Mouse (Mus musculus) thymus, adult 18-20 months (tissue): ENCODE data around the gene Casc4.

Experiments used
- DNase-seq, 2 experiments: peaks; one replicate each; pipeline ENCODE4 v3.0.0; 2022; ENCODE audit warnings: mixed read lengths in 2 of 2

Gene Casc4

DNA sequence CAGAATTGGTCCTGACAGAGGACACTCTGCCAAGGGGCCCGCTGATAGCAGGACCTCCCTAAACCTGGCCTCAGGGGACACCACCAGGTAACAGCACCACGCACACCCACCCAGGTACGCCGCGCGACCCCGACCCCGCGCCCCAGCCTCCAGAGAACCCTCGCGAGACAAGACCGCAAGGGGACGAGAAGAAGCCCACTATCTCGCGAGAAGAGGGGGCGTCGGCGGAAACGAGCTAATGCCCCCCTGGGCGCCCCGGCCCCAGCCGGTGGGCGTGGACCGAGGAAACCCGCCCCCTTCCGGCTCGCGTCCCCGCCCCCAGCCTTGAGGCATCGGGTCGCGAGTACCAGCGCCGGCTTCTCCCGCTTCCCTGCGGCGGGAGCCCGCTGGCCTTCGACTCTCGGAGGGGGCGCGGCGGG lies at the start of gene Casc4:
Gene Casc4 (plus strand): TSS at position 339 of the 419 bp plus-strand sequence.
- peak; percentile 91 to 94 for DNase-seq

DNA sequence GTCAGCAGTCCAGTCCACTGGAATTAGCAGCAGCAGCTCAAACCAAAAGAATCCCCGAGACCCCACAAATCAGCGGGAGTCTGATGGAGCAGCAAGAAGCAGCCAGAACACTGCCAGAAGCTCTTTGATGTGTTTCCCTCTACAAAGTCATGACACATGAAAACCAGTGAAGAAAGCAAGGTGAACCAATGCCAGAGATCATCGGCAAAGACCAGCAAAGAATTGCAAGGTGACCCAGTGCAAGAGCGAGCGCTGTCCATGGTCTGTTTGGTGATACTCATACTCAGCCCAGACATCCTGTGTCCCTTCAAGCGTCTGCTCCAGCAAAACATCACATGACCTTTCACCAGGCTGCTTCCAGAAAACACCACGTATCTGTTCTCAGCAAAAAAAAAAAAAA lies 45.0 kb upstream of the Casc4 start:
- no peak for DNase-seq

DNA sequence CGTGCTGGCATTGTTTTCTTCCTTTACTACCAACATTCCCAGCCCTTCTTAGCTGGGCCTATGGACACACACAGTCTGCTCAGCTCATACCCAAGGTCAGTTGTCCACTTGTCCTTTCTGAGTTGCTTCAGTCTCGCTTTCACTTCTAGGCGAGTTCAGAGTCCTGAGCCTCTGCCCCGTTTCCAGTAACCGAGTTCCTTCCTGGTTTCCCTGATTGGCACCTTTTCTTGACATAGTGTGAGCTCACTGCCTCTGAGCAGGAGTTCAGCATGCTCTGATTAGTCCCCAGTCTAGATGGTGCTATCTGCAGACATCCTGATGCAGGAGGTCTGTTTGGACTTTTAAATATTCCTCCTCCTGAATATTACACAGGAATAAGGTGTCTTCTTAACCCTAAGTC lies 42.1 kb upstream of the Casc4 start:
- no peak for DNase-seq

DNA sequence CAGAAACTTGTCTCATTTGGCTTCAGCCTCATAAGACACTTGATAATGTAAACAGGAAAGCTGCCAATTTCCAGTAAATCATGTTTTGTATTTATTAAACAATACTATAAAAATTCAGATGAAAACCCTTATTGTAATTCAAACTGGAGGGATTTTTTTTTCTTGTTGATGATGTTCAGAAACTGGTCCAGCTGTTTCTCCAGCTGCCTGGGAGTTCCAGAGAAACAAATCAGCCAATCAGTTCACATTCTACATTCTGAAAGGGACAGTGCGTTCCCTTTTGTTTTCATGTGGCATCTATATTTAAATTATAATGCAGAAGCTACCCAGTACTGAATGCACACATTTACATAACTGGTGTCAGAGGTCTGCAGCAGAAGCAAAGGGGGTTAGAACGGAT lies 40.6 kb upstream of the Casc4 start:
- DNase-seq = no peak

DNA sequence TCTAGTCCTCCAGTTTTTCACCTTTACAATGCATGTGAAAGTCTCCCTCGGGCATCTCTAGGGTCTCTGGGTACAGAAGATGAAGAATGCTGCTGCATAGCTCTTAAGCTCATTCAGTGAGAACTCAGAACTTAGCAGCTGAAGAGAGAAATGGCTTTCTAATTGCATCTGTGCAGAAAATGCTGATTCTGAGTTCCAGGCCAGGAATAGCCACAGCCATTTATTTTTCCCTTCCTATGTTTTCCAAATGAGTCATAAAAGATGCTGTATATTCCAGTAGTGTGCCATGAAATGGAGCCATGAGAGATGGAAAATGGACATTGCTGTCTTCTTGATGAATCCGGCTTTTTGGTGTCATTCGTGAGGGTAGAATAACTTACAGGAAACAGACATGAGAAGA lies 38.4 kb upstream of the Casc4 start:
- no peak for DNase-seq

DNA sequence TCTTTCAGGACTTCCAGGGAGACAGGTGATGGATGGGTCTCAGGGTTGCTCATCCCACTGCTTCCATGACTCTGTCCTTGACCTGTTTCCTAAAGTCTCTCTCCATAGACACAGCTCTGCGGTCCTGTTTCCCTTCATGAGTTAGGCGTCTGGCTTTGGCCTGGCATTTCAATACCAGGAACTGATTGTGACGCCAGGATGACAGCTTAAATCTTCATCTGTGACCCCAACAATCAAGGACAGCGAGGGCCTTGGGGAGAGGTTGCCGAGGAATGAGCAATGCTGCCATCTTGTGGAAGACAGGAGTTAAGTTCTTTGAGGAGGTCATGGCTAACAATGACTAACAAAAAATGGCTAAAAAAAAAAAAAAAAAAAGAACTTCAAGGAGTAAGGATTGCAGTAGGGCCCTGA lies 34.3 kb upstream of the Casc4 start:
- DNase-seq = peak in 1 of 2 experiments; percentile 4

DNA sequence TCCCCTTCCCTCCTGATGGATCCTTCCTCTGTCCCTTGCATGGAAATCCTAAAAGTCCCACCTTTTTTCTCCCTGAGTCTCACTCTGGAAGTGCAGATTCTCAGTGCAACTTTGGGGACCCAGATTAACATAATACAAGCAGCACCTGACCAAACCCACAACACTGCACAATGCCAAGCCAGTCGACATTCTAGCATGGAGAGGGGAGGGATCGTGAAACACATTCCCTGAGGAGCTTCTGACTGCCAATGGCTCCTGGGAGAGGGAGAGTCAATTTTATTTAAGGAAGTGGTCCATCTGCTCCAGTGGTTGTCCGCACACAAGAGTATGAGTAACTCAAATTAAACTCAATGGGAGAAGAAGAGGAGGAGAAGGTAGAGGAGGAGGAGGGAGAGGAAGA lies 31.8 kb upstream of the Casc4 start:
- no peak for DNase-seq

DNA sequence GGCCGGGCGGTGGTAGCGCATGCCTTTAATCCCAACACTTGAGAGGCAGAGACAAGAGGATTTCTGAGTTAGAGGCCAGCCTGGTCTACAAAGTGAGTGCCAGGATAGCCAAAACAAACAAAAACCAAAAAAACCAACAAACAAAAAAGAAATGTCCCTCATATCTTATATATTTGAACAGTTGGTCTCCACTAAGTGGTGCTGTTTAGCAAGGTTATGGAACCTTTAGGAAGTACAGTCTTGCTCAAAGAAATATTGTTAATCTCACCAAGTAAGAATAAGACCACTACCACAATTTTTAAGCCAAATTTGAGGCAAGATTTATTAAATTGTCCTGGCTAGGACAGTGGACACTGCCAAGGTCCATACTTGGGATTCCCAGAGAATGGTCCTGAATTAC lies 25.3 kb upstream of the Casc4 start:
- no peak for DNase-seq

DNA sequence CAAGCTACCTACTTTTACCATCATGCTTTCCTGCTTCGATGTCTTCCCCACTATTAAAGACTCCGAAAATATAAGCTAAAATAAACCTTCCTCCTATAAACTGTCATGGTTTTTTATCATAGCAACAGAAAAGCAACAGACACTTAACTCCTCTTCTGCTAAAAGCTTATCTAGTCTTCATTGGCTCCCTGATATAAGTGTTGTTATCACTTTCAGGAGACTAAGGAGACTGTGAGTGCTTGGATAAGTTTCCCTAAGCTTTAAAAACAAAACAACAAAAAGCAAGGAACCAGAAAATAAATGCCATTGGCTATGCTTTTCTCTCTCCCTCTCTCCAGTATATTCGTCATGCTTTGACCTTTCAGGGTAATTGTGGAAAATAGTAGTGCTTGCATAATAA lies 24.5 kb upstream of the Casc4 start:
- no peak for DNase-seq

DNA sequence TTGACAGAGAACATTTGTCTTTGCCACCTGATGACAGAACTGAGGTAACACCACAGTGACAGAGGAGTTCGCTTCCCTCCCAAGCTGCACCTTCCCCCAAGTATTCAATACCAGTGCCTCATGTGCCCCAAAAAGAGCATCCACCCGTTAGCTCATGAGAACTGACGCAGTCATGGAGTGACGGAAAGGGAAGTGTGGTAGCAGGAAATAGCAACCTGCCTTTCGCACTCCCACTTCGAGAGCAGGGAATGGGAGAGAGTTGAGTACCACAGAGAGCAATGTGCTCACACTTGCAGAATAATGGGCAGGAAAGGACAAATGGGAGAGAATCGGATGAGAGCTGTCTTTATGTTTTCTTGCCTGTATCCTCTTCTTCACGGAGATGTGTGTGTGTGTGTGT lies 20.7 kb upstream of the Casc4 start:
- no peak for DNase-seq

DNA sequence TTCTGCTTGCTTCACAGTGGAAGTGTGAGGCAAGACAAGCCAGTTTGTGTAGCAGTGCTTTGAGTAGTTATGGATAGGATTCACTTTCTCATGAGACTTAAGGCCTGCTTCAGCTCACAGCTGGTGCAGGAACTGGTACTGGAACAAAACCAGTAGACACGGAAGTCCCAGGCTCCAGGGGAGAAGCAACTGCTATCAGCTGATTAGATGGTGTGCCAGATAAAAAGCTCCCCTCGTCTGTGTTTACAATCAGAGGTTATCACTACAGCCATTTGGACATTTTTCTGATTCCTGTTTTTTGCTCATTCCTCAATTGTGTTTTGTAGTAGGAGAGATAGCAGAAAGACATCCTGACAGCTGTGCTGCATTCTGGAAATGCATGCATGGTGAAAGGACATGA lies 14.7 kb upstream of the Casc4 start:
- DNase-seq = no peak

DNA sequence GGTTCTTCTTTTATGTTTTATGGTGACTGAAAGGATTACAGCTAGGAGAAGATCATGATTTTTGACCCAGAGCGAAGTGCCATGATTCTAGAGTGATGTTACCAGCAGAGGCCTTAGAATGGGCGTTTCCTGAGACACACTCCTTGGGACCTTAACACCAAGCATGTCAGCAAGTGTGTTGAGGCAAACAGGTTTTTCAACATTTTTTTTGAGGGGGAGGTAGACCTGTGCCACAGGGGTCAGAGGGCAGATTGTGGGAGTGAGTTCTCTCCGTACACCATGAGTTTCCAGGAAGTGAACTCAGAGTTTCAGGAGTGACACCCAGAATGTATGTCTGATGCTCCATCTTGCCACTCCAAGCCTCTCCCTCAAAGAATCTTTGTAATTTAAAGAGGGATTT lies 12.8 kb upstream of the Casc4 start:
- no peak for DNase-seq

DNA sequence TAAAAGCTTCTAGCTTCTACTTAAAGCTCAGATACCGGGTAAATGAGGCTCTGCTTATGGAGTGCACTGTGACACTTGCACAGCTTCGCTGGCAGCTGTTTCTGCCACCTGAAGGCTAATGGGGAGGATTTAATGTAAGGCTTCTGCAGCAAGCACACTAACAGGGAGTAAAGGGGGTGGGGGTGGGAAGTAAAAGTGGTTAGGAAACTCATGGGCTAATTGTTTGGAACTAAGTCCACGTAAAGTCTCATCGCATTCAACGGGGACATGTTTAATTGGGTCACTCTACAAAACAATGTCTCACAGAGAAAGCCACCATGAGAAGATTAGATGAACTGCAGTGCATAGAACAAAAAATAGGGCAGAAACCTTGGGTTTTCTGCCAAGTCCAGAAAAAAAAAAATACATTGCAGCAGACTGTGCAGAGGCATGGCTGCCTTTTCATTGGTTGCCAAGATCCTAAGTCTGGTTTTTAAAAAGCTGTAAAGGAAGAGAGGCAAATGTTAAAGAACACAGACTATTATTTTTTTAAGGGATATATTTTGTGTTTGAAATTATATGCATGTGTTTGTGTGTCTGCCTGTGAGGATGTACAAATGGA lies 7.3 kb upstream of the Casc4 start:
- no peak for DNase-seq

DNA sequence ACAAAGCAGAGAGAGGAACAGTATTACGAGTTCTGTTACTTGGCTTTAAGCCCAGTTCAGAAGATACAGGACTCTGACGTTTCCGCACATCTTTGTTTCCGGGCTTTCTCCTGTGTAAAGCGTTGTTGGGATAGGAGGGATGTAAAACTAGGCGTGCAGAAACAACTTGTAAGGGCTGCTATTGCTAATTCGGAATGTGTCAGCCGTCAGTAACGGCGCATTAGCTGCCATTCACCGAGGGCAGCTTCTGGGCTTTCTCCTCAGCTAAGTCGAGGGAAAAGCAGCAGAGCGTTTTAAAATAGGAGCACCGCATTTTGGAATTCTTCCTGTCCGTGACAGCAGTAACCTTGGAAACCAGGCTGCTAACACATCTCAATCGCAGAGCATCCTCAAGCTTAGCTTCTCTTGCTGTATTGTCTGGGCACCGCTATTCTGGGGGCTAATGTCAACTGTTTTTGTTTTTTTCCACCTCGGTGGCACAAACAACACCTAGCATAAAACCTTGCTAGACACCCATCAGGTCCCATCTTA lies 634 bp upstream of the Casc4 start:
- peak; percentile 4 to 23 for DNase-seq

DNA sequence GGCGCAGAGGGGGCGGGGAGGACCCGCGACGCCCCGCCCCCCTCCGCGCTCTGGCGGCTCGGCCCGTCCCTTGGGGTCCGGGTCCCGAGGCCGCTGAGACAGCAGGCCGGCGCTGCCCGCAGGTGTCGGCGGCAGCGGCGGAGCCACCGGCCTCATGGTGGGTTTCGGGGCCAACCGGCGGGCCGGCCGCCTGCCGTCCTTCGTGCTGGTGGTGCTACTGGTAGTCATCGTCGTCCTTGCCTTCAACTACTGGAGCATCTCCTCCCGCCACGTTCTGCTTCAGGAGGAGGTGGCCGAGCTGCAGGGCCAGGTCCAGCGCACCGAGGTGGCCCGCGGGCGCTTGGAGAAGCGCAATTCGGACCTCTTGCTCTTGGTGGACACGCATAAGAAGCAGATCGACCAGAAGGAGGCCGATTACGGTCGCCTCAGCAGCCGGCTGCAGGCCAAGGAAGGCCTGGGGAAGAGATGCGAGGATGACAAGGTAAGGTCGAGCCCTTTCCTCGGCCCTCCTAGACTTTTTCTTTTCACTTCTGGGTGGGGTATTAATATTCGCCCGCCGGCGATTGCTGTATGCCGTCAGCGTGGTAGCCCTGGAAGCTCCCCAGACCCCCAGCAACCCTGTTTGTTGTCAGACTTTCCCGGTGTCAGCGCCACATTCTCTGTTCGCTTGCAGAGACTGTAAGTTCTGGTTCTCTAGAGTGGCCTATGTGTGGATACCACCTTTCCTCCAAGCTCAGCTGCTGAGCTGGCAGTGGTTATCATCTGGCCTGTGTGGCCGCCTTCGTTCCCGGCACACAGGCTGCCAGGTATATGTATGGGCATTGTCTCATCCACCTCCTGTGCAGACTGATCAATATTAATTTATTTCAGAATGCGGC lies 520 bp downstream of the Casc4 start:
- DNase-seq = no peak

DNA sequence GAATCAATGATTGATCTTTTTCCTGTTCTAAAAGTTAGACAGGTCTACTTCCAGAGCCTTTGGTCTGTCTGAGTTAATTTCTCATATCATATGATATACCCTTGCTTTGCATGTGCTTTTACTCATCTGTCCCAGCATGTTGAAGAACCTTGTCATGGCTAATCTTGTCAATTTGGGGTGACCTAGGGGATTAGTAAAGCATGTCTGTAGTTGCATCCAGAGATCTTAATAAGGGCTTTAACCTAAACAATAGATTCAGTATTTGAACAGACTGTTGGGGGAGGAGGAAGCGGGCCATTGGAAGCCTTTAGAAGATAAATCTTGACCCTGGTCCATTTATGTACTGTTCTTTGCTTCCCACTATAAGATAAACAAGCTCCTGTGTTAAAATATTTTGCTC lies 12.7 kb downstream of the Casc4 start:
- no peak for DNase-seq

DNA sequence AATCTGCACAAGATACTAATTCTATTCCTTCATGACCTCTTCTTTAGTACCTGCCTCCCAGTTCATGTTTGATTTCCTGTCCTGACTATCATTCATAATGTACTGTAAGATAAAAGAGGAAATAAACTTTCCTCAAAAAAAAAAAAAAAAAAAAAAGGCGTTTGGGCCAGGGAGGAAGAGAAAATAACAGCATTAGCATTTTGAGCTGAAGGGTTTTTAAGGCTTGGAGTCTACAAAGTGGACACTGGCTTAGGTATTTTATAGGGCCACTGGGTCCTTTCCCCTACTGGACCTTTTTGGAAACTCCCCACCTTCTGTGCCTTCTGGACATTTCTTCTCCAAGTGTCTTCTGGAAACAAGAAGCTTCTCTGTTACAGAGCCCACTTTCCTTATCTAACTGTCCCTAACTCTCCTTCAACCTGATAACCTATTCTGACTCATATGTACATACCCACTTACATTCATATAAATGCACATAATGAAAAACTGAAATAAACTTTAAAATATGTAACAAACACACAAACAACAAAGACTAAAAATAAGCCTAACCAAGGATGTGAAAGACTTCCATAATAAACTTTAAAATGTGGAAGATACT lies 18.8 kb downstream of the Casc4 start:
- DNase-seq = no peak

DNA sequence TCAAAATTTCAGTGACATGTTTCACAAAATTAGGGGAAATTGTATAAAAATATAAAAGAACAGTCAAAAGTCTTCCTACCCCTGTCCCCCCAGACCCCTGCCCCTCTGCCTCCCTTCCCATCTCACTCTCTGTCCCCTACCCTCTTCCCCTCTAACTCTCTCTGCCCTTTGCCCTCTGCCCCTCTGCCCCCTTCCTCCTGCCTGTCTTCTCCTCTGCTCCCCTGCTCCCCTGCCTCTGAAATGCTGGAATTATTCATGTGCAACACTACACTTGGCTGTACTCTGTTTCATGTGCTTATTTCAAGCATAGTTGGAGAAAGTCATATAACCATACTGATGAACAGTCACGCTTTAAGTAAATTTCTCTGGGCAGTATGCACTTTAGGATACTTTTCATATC lies 19.6 kb downstream of the Casc4 start:
- no peak for DNase-seq

DNA sequence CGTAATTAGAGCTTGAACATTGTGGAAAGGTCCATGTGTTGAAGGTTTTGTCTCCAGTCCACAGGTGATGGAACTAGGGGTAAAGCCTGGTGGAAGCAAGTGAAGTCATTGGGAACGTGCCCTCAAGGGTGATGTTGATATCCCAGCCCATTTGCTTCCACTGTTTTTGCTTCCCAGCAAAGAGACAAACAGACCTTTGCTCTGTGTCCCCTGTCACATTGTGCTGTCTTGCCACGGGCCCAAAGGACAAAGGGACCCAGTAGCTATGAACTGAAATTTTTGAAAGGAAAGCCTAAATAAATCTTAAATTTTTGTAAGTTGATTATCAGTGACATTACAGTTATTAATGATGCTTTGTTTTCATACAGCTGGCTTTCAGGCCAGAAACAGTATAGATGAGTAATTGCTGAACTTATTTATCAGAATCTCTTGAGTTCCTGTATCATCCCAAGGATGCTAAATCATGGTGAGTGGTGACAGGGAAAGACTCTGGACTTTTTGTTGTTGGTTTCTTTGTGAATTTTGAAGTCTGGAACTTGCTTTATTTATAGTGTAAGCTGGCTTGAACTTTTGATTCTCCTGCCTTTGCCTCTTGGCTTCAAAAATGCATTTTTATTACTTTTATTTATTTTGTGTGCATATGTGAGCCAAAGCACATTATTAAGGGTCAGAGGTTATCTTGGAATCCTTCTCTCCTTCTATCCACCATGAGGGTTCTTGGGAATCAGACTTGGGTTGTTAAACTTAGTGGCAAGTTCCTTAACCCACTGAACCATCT lies 22.1 kb downstream of the Casc4 start:
- no peak for DNase-seq

DNA sequence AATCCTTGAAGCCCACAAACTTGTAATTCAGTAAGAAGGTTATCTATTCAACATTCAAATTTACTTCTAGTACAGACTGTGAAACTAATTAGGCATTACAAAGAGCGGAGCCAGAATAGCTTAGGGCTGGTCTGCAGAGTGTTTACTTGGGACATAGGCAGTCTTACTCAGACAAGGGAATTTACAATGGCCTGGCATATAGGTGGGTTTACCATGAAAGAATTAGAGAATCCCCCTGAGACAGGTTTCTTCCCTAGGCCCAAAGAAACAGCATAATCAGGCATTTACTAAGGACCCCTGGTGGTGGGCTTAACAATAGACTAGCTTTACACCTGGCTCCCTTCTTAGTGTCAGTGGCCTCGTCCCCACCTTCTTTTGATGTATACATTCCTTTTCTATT lies 28.5 kb downstream of the Casc4 start:
- DNase-seq = no peak

DNA sequence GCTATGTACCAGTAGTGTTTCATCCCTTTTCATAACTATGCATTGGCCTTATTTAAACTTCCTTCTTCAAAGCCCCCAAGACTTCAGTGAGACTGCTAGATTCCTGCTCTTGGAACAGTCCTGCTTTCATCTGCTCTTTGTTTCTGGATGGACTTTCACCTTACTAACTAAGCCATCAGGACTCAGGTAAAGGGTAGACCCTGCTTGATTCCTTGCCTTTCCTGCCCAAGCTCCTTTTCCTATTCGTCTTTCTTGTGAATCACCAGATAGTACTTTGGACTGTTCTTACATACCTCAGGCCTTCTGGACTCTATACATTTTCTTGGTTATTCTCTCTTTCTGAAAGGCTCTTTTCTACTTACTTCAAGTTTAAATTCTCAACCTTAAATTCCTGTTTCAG lies 30.1 kb downstream of the Casc4 start:
- no peak for DNase-seq

DNA sequence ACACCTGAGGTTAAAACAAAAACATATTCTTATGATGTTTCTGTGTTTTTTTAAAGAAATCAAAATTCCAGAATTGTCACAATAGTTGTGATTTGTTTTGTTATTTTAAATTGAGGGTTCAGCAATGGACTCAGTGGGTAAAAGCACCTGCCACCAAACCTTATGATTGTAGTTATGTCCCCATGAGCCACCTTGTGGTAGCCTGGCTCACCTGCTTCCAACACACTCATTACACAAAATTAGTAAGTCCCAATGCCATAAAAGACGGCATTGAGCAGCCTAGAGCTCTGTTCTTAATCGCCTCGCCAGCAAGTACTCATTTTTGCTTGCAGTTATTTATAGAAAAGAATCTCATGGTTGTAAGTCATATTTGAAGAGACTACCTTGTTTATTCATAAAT lies 43.2 kb downstream of the Casc4 start:
- DNase-seq = no peak
